11 mouse cellular contexts compared by ENCODE assay signal in genomic region chr2:4029031-4029747, GRCm38 (mm10).
"Had no signal": no experiment of that assay in that cellular context is flagged by ENCODE, and none has a peak within 500 bp of the region (broad histone marks: within the 10 kb centered on the region; RNA-seq: fewer than 3 reads in every experiment).

No protein-coding gene starts in this region.

- H3K4me3 ChIP-seq: liver, embryonic 15.5 days; midbrain, embryonic 10.5 days; midbrain, embryonic 15.5 days; neural tube, embryonic 12.5 days had no signal

- H3K4me2 ChIP-seq: liver, embryonic 11.5 days; liver, embryonic 15.5 days; midbrain, embryonic 15.5 days; neural tube, embryonic 12.5 days had no signal

- DNase-seq: kidney, adult 18-20 months; lung, adult 2 months; lung, postnatal 36 days; thymus, postnatal 4 days had no signal

- H3K27me3 ChIP-seq: liver, embryonic 15.5 days; midbrain, embryonic 15.5 days; neural tube, embryonic 12.5 days had no signal

- H3K9ac ChIP-seq: liver, embryonic 15.5 days; midbrain, embryonic 15.5 days; neural tube, embryonic 12.5 days had no signal

- H3K9me3 ChIP-seq: liver, embryonic 15.5 days; midbrain, embryonic 10.5 days had no signal

- ATAC-seq: lung, postnatal 0 days; midbrain, embryonic 15.5 days had no signal

- H3K36me3 ChIP-seq: liver, embryonic 15.5 days; midbrain, embryonic 10.5 days; midbrain, embryonic 15.5 days; neural tube, embryonic 12.5 days had no signal

- H3K4me1 ChIP-seq: liver, embryonic 15.5 days; midbrain, embryonic 10.5 days; midbrain, embryonic 15.5 days; neural tube, embryonic 12.5 days had no signal

- H3K27ac ChIP-seq: liver, embryonic 15.5 days; midbrain, embryonic 10.5 days; midbrain, embryonic 15.5 days; neural tube, embryonic 12.5 days; stomach, postnatal 0 days had no signal
